Mouse (Mus musculus) liver, embryonic 14.5 days (tissue): ENCODE data around the gene Tufm.

ENCODE experiments used
- CTCF ChIP-seq: IDR thresholded peaks from 2 replicates; pipeline ENCODE4 v1.5.1; 2016; ENCODE audit warnings: antibody characterized with exemption, low read depth, control low read depth
- EP300 ChIP-seq: IDR thresholded peaks from 2 replicates; pipeline ENCODE4 v1.6.1; 2016; ENCODE audit warnings: antibody characterized with exemption, low read depth

GRCm38 (mm10) chr7:126535766-126536165, 48.6 kb downstream of the Tufm start:
- no peak for TF ChIP-seq CTCF
- TF ChIP-seq EP300: no peak
